Mouse (Mus musculus) E14TG2a.4 (cell line): ENCODE measurements around the gene Dok3.

Experiments used
- H3K27me3 ChIP-seq: 2 replicates; pipeline ENCODE4 v1.6.1; 2014; ENCODE audit warnings: low read length, control low read depth; ENCODE audit not compliant: insufficient read depth
- H3K36me3 ChIP-seq: 2 replicates; pipeline ENCODE4 v1.6.1; 2014; ENCODE audit warnings: low read length, control low read depth; ENCODE audit not compliant: insufficient read depth
- H3K4me1 ChIP-seq: replicated peaks from 2 replicates; pipeline ENCODE4 v1.6.1; 2014; ENCODE audit warnings: low read depth, low read length, control low read depth
- H3K4me3 ChIP-seq: replicated peaks from 2 replicates; pipeline ENCODE4 v1.5.1; 2014; ENCODE audit warnings: mild to moderate bottlenecking, low read length
- H3K9me3 ChIP-seq: 2 replicates; pipeline ENCODE4 v1.6.1; 2014; ENCODE audit warnings: low read length, control low read depth
- CTCF ChIP-seq: conservative IDR thresholded peaks from 2 replicates; pipeline ENCODE4 v1.5.1; 2014; ENCODE audit warnings: low read length
- NANOG ChIP-seq: IDR thresholded peaks from 2 replicates; pipeline ENCODE4 v1.6.1; 2014; ENCODE audit warnings: borderline replicate concordance, low read length, mixed read lengths
- POU5F1 ChIP-seq: IDR thresholded peaks from 2 replicates; pipeline ENCODE4 v1.6.1; 2014; ENCODE audit warnings: low read length, borderline replicate concordance

The Dok3 gene

DNA sequence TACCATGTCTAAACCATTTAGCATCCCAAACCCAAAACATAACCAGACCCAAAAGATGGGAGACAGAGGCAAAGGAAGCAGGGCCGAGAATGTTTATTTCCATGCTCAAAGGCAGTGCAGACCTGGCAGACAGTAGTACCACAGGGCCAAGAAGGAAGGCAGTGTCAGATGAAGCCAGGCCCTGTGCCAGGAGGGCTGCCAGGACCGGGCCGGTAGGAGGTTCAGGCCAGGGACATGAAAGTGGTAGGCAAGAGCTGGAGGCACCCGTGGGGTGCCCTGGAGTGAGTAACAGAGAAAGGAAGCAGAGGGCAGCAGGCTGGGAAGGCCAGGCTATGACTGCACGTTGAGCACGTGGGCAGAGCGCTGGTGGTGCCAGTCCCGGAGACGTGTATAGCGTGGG lies 22.4 kb downstream of the Dok3 start:
- H3K4me3 ChIP-seq = no peak overlapping the region
- H3K9me3 ChIP-seq = no peaks in the 10 kb centered on the region
- H3K36me3 ChIP-seq = peaks cover 83% of the 10 kb centered on the region
- no peak for TF ChIP-seq POU5F1
- TF ChIP-seq NANOG = no peak
- no peak for TF ChIP-seq CTCF
- peaks cover 51% of the 10 kb centered on the region for H3K4me1 ChIP-seq
- H3K27me3 ChIP-seq = no peaks in the 10 kb centered on the region

DNA sequence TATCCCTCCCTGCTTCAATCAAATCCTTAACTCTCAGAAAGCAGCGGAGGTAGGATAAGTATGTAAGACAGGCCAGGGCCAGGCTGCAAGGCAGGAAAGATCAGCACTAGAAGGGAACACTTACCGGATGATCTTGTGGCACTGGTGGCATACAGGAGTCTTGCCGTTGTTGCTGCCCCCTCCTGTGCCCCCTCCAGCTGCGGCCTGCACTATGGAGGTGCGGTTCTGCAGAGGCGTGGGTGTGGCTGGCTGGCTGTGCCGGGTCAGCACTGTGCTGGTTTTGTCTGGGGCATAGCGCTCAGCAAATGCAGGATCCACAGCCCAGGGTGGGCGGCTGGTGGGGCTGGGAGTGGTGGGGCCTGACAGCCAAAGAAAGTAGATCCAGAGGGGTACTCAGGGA lies 23.3 kb downstream of the Dok3 start:
- Histone ChIP-seq H3K4me1 (peaks cover 42% of the 10 kb centered on the region), H3K4me3 (no peak overlapping the region), H3K27me3 (no peaks in the 10 kb centered on the region), H3K9me3 (no peaks in the 10 kb centered on the region), H3K36me3 (peaks cover 92% of the 10 kb centered on the region)
- TF ChIP-seq NANOG (no peak), CTCF (no peak), POU5F1 (no peak)

DNA sequence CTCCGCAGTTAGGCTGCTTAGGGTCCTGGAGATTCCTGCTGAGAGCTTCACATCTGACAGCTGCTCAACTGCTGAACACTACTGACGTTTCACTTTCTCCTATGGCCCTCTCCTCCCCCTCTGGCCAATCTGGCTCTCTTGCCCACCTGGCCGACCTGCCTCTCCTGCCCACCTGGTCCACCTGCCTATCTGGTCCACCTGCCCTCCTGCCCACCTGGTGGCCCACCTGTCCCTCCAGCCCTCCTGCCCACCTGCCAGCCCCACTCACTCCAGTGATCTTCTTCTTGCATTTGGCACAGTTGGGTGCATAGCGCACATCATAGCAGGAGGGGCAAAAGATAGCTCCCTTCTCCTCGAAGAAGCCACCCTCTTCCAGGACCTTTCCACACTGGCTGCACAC lies 24.7 kb downstream of the Dok3 start:
- no peaks in the 10 kb centered on the region for H3K9me3 ChIP-seq
- TF ChIP-seq CTCF (no peak), NANOG (no peak), POU5F1 (no peak)
- H3K4me3 ChIP-seq = no peak overlapping the region
- peaks cover 98% of the 10 kb centered on the region for H3K36me3 ChIP-seq
- peaks cover 41% of the 10 kb centered on the region for H3K4me1 ChIP-seq
- no peaks in the 10 kb centered on the region for H3K27me3 ChIP-seq

DNA sequence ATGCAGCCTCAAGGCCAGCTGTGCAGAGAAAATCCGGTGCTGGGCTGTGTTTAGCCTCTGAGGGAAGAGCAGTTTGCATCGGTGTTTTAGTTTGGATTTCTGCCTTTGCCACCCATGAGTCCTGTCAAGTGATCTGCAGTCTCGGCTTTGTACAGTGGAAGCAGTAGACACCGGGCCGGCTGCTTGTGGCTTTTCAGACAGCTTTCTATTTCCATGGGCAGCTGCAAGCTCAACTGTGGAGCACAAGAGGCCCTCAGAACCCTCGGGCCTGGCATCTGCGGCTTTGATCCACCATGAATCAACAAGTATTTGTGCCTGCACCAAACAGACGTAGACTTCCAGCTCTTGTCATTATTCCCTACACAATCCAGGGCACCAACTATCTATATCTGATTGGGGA lies 26.7 kb downstream of the Dok3 start:
- H3K4me1 ChIP-seq = peaks cover 38% of the 10 kb centered on the region
- peaks cover 98% of the 10 kb centered on the region for H3K36me3 ChIP-seq
- no peak overlapping the region for H3K4me3 ChIP-seq
- no peak for TF ChIP-seq CTCF
- no peaks in the 10 kb centered on the region for H3K27me3 ChIP-seq
- no peaks in the 10 kb centered on the region for H3K9me3 ChIP-seq

DNA sequence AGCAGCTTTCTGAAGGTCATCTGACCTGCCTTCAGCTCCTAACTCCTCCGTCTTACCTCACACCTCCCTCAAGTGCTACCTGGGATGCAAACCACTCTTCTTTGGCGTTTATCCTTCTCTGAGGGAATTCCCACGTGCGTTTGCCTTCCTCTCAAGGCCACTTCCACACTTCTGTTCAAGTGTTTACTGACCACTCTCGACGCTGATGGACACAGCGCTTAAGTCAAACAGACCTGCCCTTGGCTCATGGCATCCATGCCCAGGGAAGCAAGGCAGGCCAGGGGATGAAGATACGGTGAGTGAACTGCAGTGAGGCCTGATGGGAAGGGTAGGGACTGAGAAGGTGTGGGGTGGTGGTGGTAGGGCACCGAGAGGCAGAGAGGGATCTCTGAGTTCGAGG lies 28.5 kb downstream of the Dok3 start:
- no peak overlapping the region for H3K4me3 ChIP-seq
- no peaks in the 10 kb centered on the region for H3K9me3 ChIP-seq
- no peak for TF ChIP-seq CTCF
- TF ChIP-seq NANOG = no peak
- TF ChIP-seq POU5F1 = no peak
- 0 out of 2 replicates have a peak, but pooled peaks cover 5% of the 10 kb centered on the region for H3K27me3 ChIP-seq
- H3K36me3 ChIP-seq = peaks cover 89% of the 10 kb centered on the region
- H3K4me1 ChIP-seq = peaks cover 42% of the 10 kb centered on the region

DNA sequence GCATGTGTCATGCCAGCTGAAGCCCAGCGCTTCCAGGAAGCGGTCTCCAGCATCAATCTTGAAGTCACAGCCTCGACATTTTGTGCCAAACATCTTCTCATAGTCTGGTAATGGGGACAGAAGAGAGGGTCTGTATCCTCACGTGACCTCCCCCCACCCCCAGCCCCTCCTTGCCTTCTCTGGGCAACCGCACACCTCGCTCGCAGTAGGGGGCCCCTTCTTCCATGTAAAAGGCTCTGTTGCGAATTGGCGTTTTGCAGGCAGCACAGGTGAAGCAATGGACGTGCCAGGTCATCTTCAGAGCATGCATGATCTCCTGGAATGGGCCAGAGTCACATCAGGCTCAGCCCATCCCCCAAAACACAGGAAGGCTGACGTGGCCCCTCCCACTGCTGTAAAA lies 30.2 kb downstream of the Dok3 start:
- Histone ChIP-seq H3K4me3 (no peak overlapping the region), H3K9me3 (no peaks in the 10 kb centered on the region), H3K27me3 (peaks cover 12% of the 10 kb centered on the region), H3K36me3 (peaks cover 73% of the 10 kb centered on the region), H3K4me1 (peaks cover 59% of the 10 kb centered on the region)
- TF ChIP-seq POU5F1 (no peak), NANOG (no peak), CTCF (no peak)

DNA sequence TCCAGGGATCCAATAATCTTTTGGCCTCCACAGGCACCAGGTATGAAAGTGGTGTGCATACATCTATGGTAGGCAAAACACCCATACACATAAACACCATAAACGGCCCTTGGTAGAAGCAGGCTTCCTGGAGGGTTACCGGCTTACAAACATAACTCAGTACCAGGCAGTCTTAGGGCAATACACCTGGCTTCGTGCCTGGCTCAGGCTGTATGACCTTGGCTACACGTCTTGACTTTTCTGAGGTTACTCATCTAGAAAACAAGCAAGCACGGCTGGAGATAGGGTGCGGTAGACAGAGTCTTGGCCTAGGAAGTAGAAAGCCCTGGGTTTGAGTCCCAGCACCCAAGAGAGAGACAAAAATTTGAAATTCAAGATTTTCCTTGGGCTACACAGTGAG lies 32.4 kb downstream of the Dok3 start:
- no peak overlapping the region for H3K4me3 ChIP-seq

DNA sequence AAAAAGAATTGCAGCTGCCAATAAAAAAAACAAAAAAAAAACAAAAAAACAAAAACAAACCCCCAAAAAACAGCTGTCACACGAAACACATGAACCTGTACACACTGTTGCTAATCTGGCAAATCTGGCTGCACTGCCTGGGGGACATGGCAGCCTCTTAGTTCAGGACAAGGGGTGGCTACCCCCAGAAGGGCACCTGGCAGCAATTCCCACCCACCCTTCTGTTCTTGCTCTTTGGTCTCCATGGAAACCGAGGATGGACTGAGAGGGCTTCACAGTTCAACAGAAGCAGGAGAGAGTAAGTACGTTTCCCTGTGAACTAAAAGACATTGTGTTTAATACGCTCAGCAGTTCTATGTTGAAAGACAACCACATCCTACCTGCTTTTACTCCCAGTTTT lies 33.4 kb downstream of the Dok3 start:
- peaks cover 41% of the 10 kb centered on the region for H3K27me3 ChIP-seq
- H3K9me3 ChIP-seq = no peaks in the 10 kb centered on the region
- H3K36me3 ChIP-seq = peaks cover 41% of the 10 kb centered on the region
- TF ChIP-seq NANOG (no peak), CTCF (no peak), POU5F1 (no peak)
- H3K4me1 ChIP-seq = peaks cover 59% of the 10 kb centered on the region
- H3K4me3 ChIP-seq = no peak overlapping the region

More for the DNA sequence above, 32.4 kb downstream of the Dok3 start:
- H3K9me3 ChIP-seq = no peaks in the 10 kb centered on the region
- TF ChIP-seq POU5F1 (no peak), NANOG (no peak), CTCF (no peak)
- peaks cover 60% of the 10 kb centered on the region for H3K4me1 ChIP-seq
- H3K36me3 ChIP-seq = peaks cover 50% of the 10 kb centered on the region
- peaks cover 32% of the 10 kb centered on the region for H3K27me3 ChIP-seq

DNA sequence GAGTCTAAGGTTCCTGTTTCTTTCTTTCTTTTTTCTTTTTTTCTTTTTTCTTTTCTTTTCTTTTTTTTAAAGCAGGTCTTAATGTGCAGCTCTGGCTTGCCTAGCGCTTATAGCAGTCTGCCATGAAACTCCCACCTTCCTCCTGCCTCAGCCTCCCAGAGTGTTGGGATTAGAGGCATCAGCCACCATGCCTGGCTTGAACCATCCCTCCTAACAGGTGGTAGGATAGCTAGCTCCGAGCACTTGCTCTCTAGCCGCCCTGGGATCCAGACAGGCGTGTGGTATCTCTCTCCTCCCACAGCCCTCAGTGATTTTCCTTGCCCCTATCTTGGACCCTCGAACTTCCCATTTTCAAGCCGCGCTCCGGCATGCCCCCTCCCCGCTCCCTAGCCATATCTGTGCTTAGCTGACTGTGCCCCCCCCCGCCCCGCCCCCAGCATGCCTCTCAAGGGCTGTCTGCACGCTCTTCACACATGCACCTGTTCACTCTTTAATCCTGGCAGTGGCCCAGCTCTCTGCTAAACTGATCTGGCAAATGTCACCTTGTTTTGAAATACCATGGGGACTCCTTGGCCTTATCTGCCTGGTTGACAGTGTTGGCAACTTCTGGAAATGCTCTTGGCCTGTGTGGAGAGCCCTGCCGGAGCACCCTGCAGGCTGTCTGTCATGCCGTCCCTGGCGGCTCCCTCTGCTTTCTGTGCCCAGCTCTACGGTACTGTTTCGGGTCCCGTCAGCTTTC lies 34.0 kb downstream of the Dok3 start:
- Histone ChIP-seq H3K4me3 (no peak overlapping the region), H3K36me3 (peaks cover 34% of the 10 kb centered on the region), H3K27me3 (peaks cover 41% of the 10 kb centered on the region), H3K9me3 (no peaks in the 10 kb centered on the region), H3K4me1 (peaks cover 53% of the 10 kb centered on the region)
- no peak for TF ChIP-seq POU5F1
- TF ChIP-seq NANOG = no peak
- no peak for TF ChIP-seq CTCF
